29 mouse cellular contexts compared by ENCODE assay signal in genomic region chr7:127280092-127280491, GRCm38 (mm10). TPM values are rescaled to one million over a fixed set of nuclear protein-coding genes. Genes with fewer than 3 reads are reported as not detected.
DNase-seq lines count a peak whose midpoint lies in the region; ATAC-seq and TF ChIP-seq lines count a peak whose summit lies in the region.
"Had no signal": no experiment of that assay in that cellular context is flagged by ENCODE, and none has a peak within 500 bp of the region (broad histone marks: within the 10 kb centered on the region; RNA-seq: fewer than 3 reads in every experiment).

No protein-coding gene starts in this region.

- peak overlapping the region; percentile 20; the same call in 1 of the 2 replicates for H3K27ac ChIP-seq in heart, postnatal 0 days (ENCODE audit: low read depth)
- no peak overlapping the region for H3K27ac ChIP-seq in heart, embryonic 12.5 days (ENCODE audit: poor library complexity, severe bottlenecking)
- no peak overlapping the region for H3K27ac ChIP-seq in midbrain, embryonic 11.5 days (ENCODE audit: low read depth, low read length)
- no peak overlapping the region for H3K27ac ChIP-seq in midbrain, embryonic 15.5 days
- H3K27ac ChIP-seq in intestine, postnatal 0 days (ENCODE audit: low read depth, low read length) = no peak overlapping the region
- H3K27ac ChIP-seq: forebrain, embryonic 13.5 days; hindbrain, embryonic 14.5 days; limb, embryonic 10.5 days; limb, embryonic 15.5 days; liver, embryonic 14.5 days; stomach, postnatal 0 days had no signal

- no peaks in the 10 kb centered on the region for H3K9me3 ChIP-seq in heart, postnatal 0 days (replicated peaks; ENCODE audit: control insufficient read depth, low read length)
- H3K9me3 ChIP-seq in heart, embryonic 12.5 days (replicated peaks) = no peaks in the 10 kb centered on the region
- no peaks in the 10 kb centered on the region for H3K9me3 ChIP-seq in midbrain, embryonic 11.5 days (ENCODE audit: control insufficient read depth, low read length)
- no peaks in the 10 kb centered on the region for H3K9me3 ChIP-seq in midbrain, embryonic 15.5 days
- no peaks in the 10 kb centered on the region for H3K9me3 ChIP-seq in intestine, postnatal 0 days (ENCODE audit: control insufficient read depth)
- H3K9me3 ChIP-seq: forebrain, embryonic 13.5 days; limb, embryonic 10.5 days; limb, embryonic 15.5 days had no signal

- no peak for TF ChIP-seq CTCF in heart, postnatal 0 days (IDR thresholded peaks at IDR 0.05; ENCODE audit: low read depth)
- no peak for TF ChIP-seq CTCF in intestine, postnatal 0 days (IDR thresholded peaks at IDR 0.05; ENCODE audit: low read depth)

- H3K36me3 ChIP-seq in heart, postnatal 0 days (replicated peaks; ENCODE audit: control insufficient read depth, insufficient read depth, low read length) = no peaks in the 10 kb centered on the region
- no peaks in the 10 kb centered on the region for H3K36me3 ChIP-seq in heart, embryonic 12.5 days
- H3K36me3 ChIP-seq in midbrain, embryonic 11.5 days (ENCODE audit: control insufficient read depth, insufficient read depth, low read length) = no peaks in the 10 kb centered on the region
- no peaks in the 10 kb centered on the region for H3K36me3 ChIP-seq in midbrain, embryonic 15.5 days (replicated peaks)
- no peaks in the 10 kb centered on the region for H3K36me3 ChIP-seq in intestine, postnatal 0 days (ENCODE audit: control insufficient read depth, insufficient read depth)
- H3K36me3 ChIP-seq: limb, embryonic 10.5 days; limb, embryonic 15.5 days had no signal

- no peaks in the 10 kb centered on the region for H3K4me1 ChIP-seq in heart, postnatal 0 days (ENCODE audit: control insufficient read depth, insufficient read depth)
- H3K4me1 ChIP-seq in heart, embryonic 12.5 days (replicated peaks) = peaks cover 10% of the 10 kb centered on the region; the same call in 1 of the 2 replicates
- H3K4me1 ChIP-seq in midbrain, embryonic 11.5 days (ENCODE audit: control insufficient read depth, insufficient read depth, low read length) = no peaks in the 10 kb centered on the region
- H3K4me1 ChIP-seq in midbrain, embryonic 15.5 days = no peaks in the 10 kb centered on the region
- peaks cover 6% of the 10 kb centered on the region; the same call in 1 of the 2 replicates for H3K4me1 ChIP-seq in intestine, postnatal 0 days (replicated peaks; ENCODE audit: control insufficient read depth, insufficient read depth, low read length)
- H3K4me1 ChIP-seq: forebrain, embryonic 13.5 days; limb, embryonic 10.5 days; limb, embryonic 15.5 days had no signal

- ATAC-seq in heart, postnatal 0 days (ENCODE audit: insufficient read depth, low read depth) = no peak
- no peak for ATAC-seq in heart, embryonic 12.5 days (ENCODE audit: insufficient number of reproducible peaks, low FRiP score)
- ATAC-seq in midbrain, embryonic 11.5 days (ENCODE audit: low FRiP score) = no peak
- ATAC-seq in midbrain, embryonic 15.5 days (replicated peaks) = no peak
- no peak for ATAC-seq in granulocyte monocyte progenitor cell, adult 5-6 weeks (replicated peaks; ENCODE audit: poor library complexity, severe bottlenecking)
- no peak for ATAC-seq in intestine, postnatal 0 days
- ATAC-seq: activated CD4-positive, CD25-positive, alpha-beta regulatory T cell, adult 4 months; CD4-positive, CD25-positive, alpha-beta regulatory T cell, adult 4 months; forebrain, embryonic 13.5 days; midbrain, embryonic 16.5 days had no signal

- H3K4me2 ChIP-seq in heart, postnatal 0 days (ENCODE audit: low read depth, low read length) = no peak overlapping the region
- H3K4me2 ChIP-seq in heart, embryonic 12.5 days = no peak overlapping the region
- no peak overlapping the region for H3K4me2 ChIP-seq in midbrain, embryonic 11.5 days
- no peak overlapping the region for H3K4me2 ChIP-seq in midbrain, embryonic 15.5 days
- no peak overlapping the region for H3K4me2 ChIP-seq in intestine, postnatal 0 days (replicated peaks; ENCODE audit: low read depth)
- H3K4me2 ChIP-seq: forebrain, embryonic 13.5 days; hindbrain, embryonic 14.5 days; limb, embryonic 15.5 days; lung, embryonic 14.5 days had no signal

- H3K27me3 ChIP-seq in heart, postnatal 0 days (ENCODE audit: control insufficient read depth, insufficient read depth, low read length) = no peaks in the 10 kb centered on the region
- no peaks in the 10 kb centered on the region for H3K27me3 ChIP-seq in heart, embryonic 12.5 days (replicated peaks)
- H3K27me3 ChIP-seq in midbrain, embryonic 11.5 days (ENCODE audit: control insufficient read depth, insufficient read depth, low read length) = no peaks in the 10 kb centered on the region
- no peaks in the 10 kb centered on the region for H3K27me3 ChIP-seq in midbrain, embryonic 15.5 days (replicated peaks)
- no peaks in the 10 kb centered on the region for H3K27me3 ChIP-seq in intestine, postnatal 0 days (replicated peaks; ENCODE audit: control insufficient read depth, insufficient read depth, low read length)
- H3K27me3 ChIP-seq: forebrain, embryonic 13.5 days; limb, embryonic 15.5 days had no signal

- no peak for TF ChIP-seq EP300 in heart, postnatal 0 days (IDR thresholded peaks at IDR 0.05; ENCODE audit: low read depth)

- 43% methylated on average over 3 of the region's 3 CpGs for WGBS in heart, postnatal 0 days
- WGBS in heart, embryonic 12.5 days = 45% methylated on average over 3 of the region's 3 CpGs
- WGBS in midbrain, embryonic 11.5 days = 78% methylated on average over 3 of the region's 3 CpGs
- whole genome bisulfite sequencing in midbrain, embryonic 15.5 days = 81% methylated on average over 3 of the region's 3 CpGs
- 58% methylated on average over 3 of the region's 3 CpGs for WGBS in intestine, postnatal 0 days

- H3K4me3 ChIP-seq in heart, postnatal 0 days (ENCODE audit: low read depth, low read length) = no peak overlapping the region
- H3K4me3 ChIP-seq in heart, embryonic 12.5 days = no peak overlapping the region
- H3K4me3 ChIP-seq in midbrain, embryonic 11.5 days (ENCODE audit: low read depth, low read length) = no peak overlapping the region
- no peak overlapping the region for H3K4me3 ChIP-seq in midbrain, embryonic 15.5 days
- no peak overlapping the region for H3K4me3 ChIP-seq in intestine, postnatal 0 days (ENCODE audit: low read depth, low read length)
- H3K4me3 ChIP-seq: erythroblast, embryonic 14.5 days; forebrain, embryonic 13.5 days; limb, embryonic 10.5 days; limb, embryonic 15.5 days had no signal

- no peak for DNase-seq in heart, postnatal 0 days (ENCODE audit: low spot score)
- DNase-seq in midbrain, embryonic 11.5 days (ENCODE audit: low spot score, missing footprints) = peak; percentile 41
- peak; percentile 59 for DNase-seq in thymus, postnatal 14 days
- DNase-seq: adrenal gland, adult 2 months; adrenal gland, postnatal 36 days; cerebellum, adult 18-20 months; cerebellum, postnatal 14 days; gastrocnemius, postnatal 14 days; kidney, adult 11 months; kidney, postnatal 14 days; layer of hippocampus, adult 9-11 months; lung, embryonic 14.5 days; lung, postnatal 14 days; right cerebral cortex, adult 18-20 months; right cerebral cortex, postnatal 4 days had no signal

- H3K9ac ChIP-seq in heart, postnatal 0 days (replicated peaks; ENCODE audit: low read depth, low read length) = no peak overlapping the region
- H3K9ac ChIP-seq in heart, embryonic 12.5 days = no peak overlapping the region
- H3K9ac ChIP-seq in midbrain, embryonic 11.5 days (ENCODE audit: low read length) = no peak overlapping the region
- no peak overlapping the region for H3K9ac ChIP-seq in midbrain, embryonic 15.5 days
- H3K9ac ChIP-seq in intestine, postnatal 0 days (ENCODE audit: low read depth, low read length) = no peak overlapping the region
- H3K9ac ChIP-seq: forebrain, embryonic 13.5 days; hindbrain, embryonic 14.5 days; limb, embryonic 15.5 days; liver, embryonic 14.5 days; lung, embryonic 14.5 days had no signal

RNA-seq across cellular contexts. Expression of gene Sephs2, which starts 6.2 kb away (rescaled TPM):
- total RNA-seq in heart, postnatal 0 days (2014; rRNA removed; ENCODE audit: low replicate concordance) = 76.5 and 78.0 TPM in 2 replicates
- polyA plus RNA-seq in heart, postnatal 0 days (2015; fragmentation: Nextera tagmentation; extraction: Ambion mirVana) = 51.8 and 55.7 TPM in 2 replicates
- polyA plus RNA-seq in heart, embryonic 12.5 days (2016; fragmentation: Nextera tagmentation; extraction: Ambion mirVana) = 86.4 and 87.2 TPM in 2 replicates
- 79.0 and 84.5 TPM in 2 replicates for polyA plus RNA-seq in midbrain, embryonic 11.5 days (2014; fragmentation: Nextera tagmentation; extraction: Ambion mirVana)
- polyA plus RNA-seq in midbrain, embryonic 15.5 days (2015; fragmentation: Nextera tagmentation; extraction: Ambion mirVana) = 59.9 and 62.3 TPM in 2 replicates
- total RNA-seq in granulocyte monocyte progenitor cell, adult 5-6 weeks (2014; fragmentation: Nextera tagmentation) = 63.0 and 70.4 TPM in 2 replicates
- total RNA-seq in granulocyte monocyte progenitor cell, adult 5-6 weeks (2017) = 158 and 176 TPM in 2 replicates
- 335 and 364 TPM in 2 replicates for polyA plus RNA-seq in intestine, postnatal 0 days (2015; fragmentation: Nextera tagmentation; extraction: Ambion mirVana)

RNA-seq across cellular contexts. Expression of gene Itgal, which starts 16.0 kb away (rescaled TPM):
- 1.7 and 4.0 TPM in 2 replicates for total RNA-seq in heart, postnatal 0 days (2014; rRNA removed; ENCODE audit: low replicate concordance)
- polyA plus RNA-seq in heart, postnatal 0 days (2015; fragmentation: Nextera tagmentation; extraction: Ambion mirVana) = 0.96 and 1.1 TPM in 2 replicates
- 1.0 and 1.1 TPM in 2 replicates for polyA plus RNA-seq in heart, embryonic 12.5 days (2016; fragmentation: Nextera tagmentation; extraction: Ambion mirVana)
- 0.63 and 0.69 TPM in 2 replicates for polyA plus RNA-seq in midbrain, embryonic 11.5 days (2014; fragmentation: Nextera tagmentation; extraction: Ambion mirVana)
- polyA plus RNA-seq in midbrain, embryonic 15.5 days (2015; fragmentation: Nextera tagmentation; extraction: Ambion mirVana) = 0.19 and 0.37 TPM in 2 replicates
- 57.2 and 65.5 TPM in 2 replicates for total RNA-seq in granulocyte monocyte progenitor cell, adult 5-6 weeks (2014; fragmentation: Nextera tagmentation)
- total RNA-seq in granulocyte monocyte progenitor cell, adult 5-6 weeks (2017) = 22.4 and 27.1 TPM in 2 replicates
- 0.69 and 0.87 TPM in 2 replicates for polyA plus RNA-seq in intestine, postnatal 0 days (2015; fragmentation: Nextera tagmentation; extraction: Ambion mirVana)

RNA-seq across cellular contexts. Expression of gene Dctpp1, which starts 19.6 kb away (rescaled TPM):
- total RNA-seq in heart, postnatal 0 days (2014; rRNA removed; ENCODE audit: low replicate concordance) = 152 and 165 TPM in 2 replicates
- polyA plus RNA-seq in heart, postnatal 0 days (2015; fragmentation: Nextera tagmentation; extraction: Ambion mirVana) = 94.2 and 97.1 TPM in 2 replicates
- polyA plus RNA-seq in heart, embryonic 12.5 days (2016; fragmentation: Nextera tagmentation; extraction: Ambion mirVana) = 162 and 163 TPM in 2 replicates
- polyA plus RNA-seq in midbrain, embryonic 11.5 days (2014; fragmentation: Nextera tagmentation; extraction: Ambion mirVana) = 235 and 254 TPM in 2 replicates
- polyA plus RNA-seq in midbrain, embryonic 15.5 days (2015; fragmentation: Nextera tagmentation; extraction: Ambion mirVana) = 114 and 118 TPM in 2 replicates
- total RNA-seq in granulocyte monocyte progenitor cell, adult 5-6 weeks (2014; fragmentation: Nextera tagmentation) = 99.5 and 126 TPM in 2 replicates
- total RNA-seq in granulocyte monocyte progenitor cell, adult 5-6 weeks (2017) = 68.9 and 72.0 TPM in 2 replicates
- polyA plus RNA-seq in intestine, postnatal 0 days (2015; fragmentation: Nextera tagmentation; extraction: Ambion mirVana) = 75.2 and 80.9 TPM in 2 replicates

RNA-seq across cellular contexts. Expression of gene Zfp771, which starts 36.0 kb away (rescaled TPM):
- 38.5 and 43.6 TPM in 2 replicates for total RNA-seq in heart, postnatal 0 days (2014; rRNA removed; ENCODE audit: low replicate concordance)
- 23.3 and 26.4 TPM in 2 replicates for polyA plus RNA-seq in heart, postnatal 0 days (2015; fragmentation: Nextera tagmentation; extraction: Ambion mirVana)
- 32.7 and 34.4 TPM in 2 replicates for polyA plus RNA-seq in heart, embryonic 12.5 days (2016; fragmentation: Nextera tagmentation; extraction: Ambion mirVana)
- polyA plus RNA-seq in midbrain, embryonic 11.5 days (2014; fragmentation: Nextera tagmentation; extraction: Ambion mirVana) = 49.3 and 54.0 TPM in 2 replicates
- polyA plus RNA-seq in midbrain, embryonic 15.5 days (2015; fragmentation: Nextera tagmentation; extraction: Ambion mirVana) = 72.0 and 73.1 TPM in 2 replicates
- total RNA-seq in granulocyte monocyte progenitor cell, adult 5-6 weeks (2014; fragmentation: Nextera tagmentation) = 4.9 and 7.8 TPM in 2 replicates
- 5.9 and 10.6 TPM in 2 replicates for total RNA-seq in granulocyte monocyte progenitor cell, adult 5-6 weeks (2017)
- polyA plus RNA-seq in intestine, postnatal 0 days (2015; fragmentation: Nextera tagmentation; extraction: Ambion mirVana) = 17.6 and 19.8 TPM in 2 replicates

RNA-seq across cellular contexts. Expression of gene Sept1, which starts 47.2 kb away (rescaled TPM):
- 2.3 and 8.6 TPM in 2 replicates for total RNA-seq in heart, postnatal 0 days (2014; rRNA removed; ENCODE audit: low replicate concordance)
- polyA plus RNA-seq in heart, postnatal 0 days (2015; fragmentation: Nextera tagmentation; extraction: Ambion mirVana) = 18.7 and 19.4 TPM in 2 replicates
- 22.1 and 28.2 TPM in 2 replicates for polyA plus RNA-seq in heart, embryonic 12.5 days (2016; fragmentation: Nextera tagmentation; extraction: Ambion mirVana)
- 24.6 and 29.8 TPM in 2 replicates for polyA plus RNA-seq in midbrain, embryonic 11.5 days (2014; fragmentation: Nextera tagmentation; extraction: Ambion mirVana)
- 17.0 and 18.2 TPM in 2 replicates for polyA plus RNA-seq in midbrain, embryonic 15.5 days (2015; fragmentation: Nextera tagmentation; extraction: Ambion mirVana)
- 17.1 and 23.3 TPM in 2 replicates for total RNA-seq in granulocyte monocyte progenitor cell, adult 5-6 weeks (2014; fragmentation: Nextera tagmentation)
- total RNA-seq in granulocyte monocyte progenitor cell, adult 5-6 weeks (2017) = 29.1 and 33.3 TPM in 2 replicates
- polyA plus RNA-seq in intestine, postnatal 0 days (2015; fragmentation: Nextera tagmentation; extraction: Ambion mirVana) = 6.3 and 6.6 TPM in 2 replicates
